Mouse (Mus musculus) heart, embryonic 10.5 days (tissue): ENCODE results near the gene Klre1. TPM values are rescaled to one million over a fixed set of nuclear protein-coding genes. Genes with fewer than 3 reads are reported as not detected.
"Not testable (repeated sequence)": the region's sequence is repeated elsewhere in the genome, so short reads cannot be mapped to it uniquely, and the experiment has no call there.

Experiments
- DNase-seq: peaks from one replicate; pipeline ENCODE4 v3.0.0-alpha.2; 2017; ENCODE audit warnings: low spot score
- H3K27ac ChIP-seq: fragments of 300-500 bp; sonication (generic); 2 replicates; pipeline ENCODE4 v1.5.1; 2016; ENCODE audit warnings: mild to moderate bottlenecking
- H3K27me3 ChIP-seq: fragments of 300-500 bp; sonication (generic); 2 replicates; pipeline ENCODE4 v1.6.1; 2016; ENCODE audit warnings: mild to moderate bottlenecking; ENCODE audit not compliant: poor library complexity, insufficient read depth, severe bottlenecking
- H3K36me3 ChIP-seq: fragments of 300-500 bp; sonication (generic); 2 replicates; pipeline ENCODE4 v1.6.1; 2016; ENCODE audit warnings: mild to moderate bottlenecking, moderate library complexity
- H3K4me1 ChIP-seq: fragments of 300-500 bp; sonication (generic); 2 replicates; pipeline ENCODE4 v1.6.1; 2016; ENCODE audit warnings: mild to moderate bottlenecking
- H3K4me3 ChIP-seq: fragments of 300-500 bp; sonication (generic); 2 replicates; pipeline ENCODE4 v1.5.1; 2016; ENCODE audit warnings: mild to moderate bottlenecking, moderate library complexity
- H3K9me3 ChIP-seq: fragments of 300-500 bp; sonication (generic); 2 replicates; pipeline ENCODE4 v1.6.1; 2016; ENCODE audit warnings: mild to moderate bottlenecking, moderate library complexity
- WGBS: fragments of 180-500 bp; shearing (Covaris S2); methylation state at CpG from one replicate; pipeline ENCODE4 v1.1.7; 2016; 5-methylcytosine and 5-hydroxymethylcytosine counted together
- polyA plus RNA-seq: library from polyadenylated mRNA; unstranded; fragments of >200 nt; fragmentation: Nextera tagmentation; extraction: Ambion mirVana; gene quantifications from 2 replicates; pipeline ENCODE4 v1.2.1, GENCODE M21; 2016

The Klre1 gene
- polyA plus RNA-seq, 1 experiment from 2014 or later = not detected

- not testable (repeated sequence) for H3K4me1 ChIP-seq, DNase-seq, H3K27ac ChIP-seq, H3K4me3 ChIP-seq, H3K36me3 ChIP-seq, H3K27me3 ChIP-seq, H3K9me3 ChIP-seq
- 70% methylated on average over 2 of the region's 2 CpGs for WGBS
Measured at GRCm38 (mm10) chr6:129631046-129631445, 53.3 kb downstream of the Klre1 start.

Other genes starting within 250 kb of the Klre1 start
- not detected in 2 replicates for gene 4922502D21Rik, start 246.1 kb upstream of the Klre1 start, polyA plus RNA-seq
- 0.05 TPM in 1 of 2 replicates, not detected in the other for gene Clec12a, start 235.2 kb upstream of the Klre1 start, polyA plus RNA-seq
- 0.25 and 0.67 TPM in 2 replicates for gene Clec12b, start 192.0 kb upstream of the Klre1 start, polyA plus RNA-seq
- 4.8 and 12.8 TPM in 2 replicates for gene Clec1b, start 180.6 kb upstream of the Klre1 start, polyA plus RNA-seq
- gene Clec9a, start 169.0 kb upstream of the Klre1 start, polyA plus RNA-seq = 0.14 and 0.17 TPM in 2 replicates
- gene Clec1a, start 125.9 kb upstream of the Klre1 start, polyA plus RNA-seq = 0.48 and 0.54 TPM in 2 replicates
- gene Olr1, start 70.7 kb upstream of the Klre1 start, polyA plus RNA-seq = 0.20 and 0.28 TPM in 2 replicates
- not detected in 2 replicates for gene Tmem52b, start 65.3 kb upstream of the Klre1 start, polyA plus RNA-seq
- 30.8 and 34.4 TPM in 2 replicates for gene Gabarapl1, start 44.7 kb upstream of the Klre1 start, polyA plus RNA-seq
- not detected in 2 replicates for gene Klrd1, start 13.9 kb downstream of the Klre1 start, polyA plus RNA-seq
- 0.04 and 0.09 TPM in 2 replicates for gene Klrk1, start 46.0 kb downstream of the Klre1 start, polyA plus RNA-seq
- gene Klrc3, start 65.4 kb downstream of the Klre1 start, polyA plus RNA-seq = not detected in 2 replicates
- not detected in 2 replicates for gene Klrc2, start 82.8 kb downstream of the Klre1 start, polyA plus RNA-seq
- gene Klrc1, start 101.1 kb downstream of the Klre1 start, polyA plus RNA-seq = not detected in 2 replicates
- gene Klri1, start 139.2 kb downstream of the Klre1 start, polyA plus RNA-seq = not detected in 2 replicates
- gene Klri2, start 162.6 kb downstream of the Klre1 start, polyA plus RNA-seq = not detected in 2 replicates
- gene Gm156, start 206.4 kb downstream of the Klre1 start, polyA plus RNA-seq = not detected in 2 replicates